Mouse (Mus musculus) cerebellum, adult 2 months (tissue): ENCODE measurements around the gene Rora. TPM values are rescaled to one million over a fixed set of nuclear protein-coding genes. Genes with fewer than 3 reads are reported as not detected.
A peak's percentile ranks its signal among the peaks of the same experiment; 100 is the strongest.

ENCODE experiments used
- DNase-seq, 2 experiments: peaks; one replicate each; pipeline ENCODE4 v3.0.0; 2021
- H3K27ac ChIP-seq: fragments of 200-500 bp; 2 replicates; pipeline ENCODE4 v1.5.1; 2012; ENCODE audit warnings: low read length, control low read depth, inconsistent platforms; ENCODE audit not compliant: insufficient read depth
- H3K27me3 ChIP-seq: fragments of 200-500 bp; 2 replicates; pipeline ENCODE4 v1.6.1; 2012; ENCODE audit warnings: inconsistent platforms, mild to moderate bottlenecking, low read length, moderate library complexity; ENCODE audit not compliant: control insufficient read depth, insufficient read depth
- H3K4me1 ChIP-seq: fragments of 200-500 bp; 2 replicates; pipeline ENCODE4 v1.6.1; 2011; ENCODE audit warnings: low read length; ENCODE audit not compliant: control insufficient read depth, insufficient read depth
- H3K4me3 ChIP-seq: fragments of 200-500 bp; replicated peaks from 2 replicates; pipeline ENCODE3; 2011; ENCODE audit warnings: mild to moderate bottlenecking, low read depth, low read length, control low read depth; ENCODE audit not compliant: insufficient read depth
- CTCF ChIP-seq: fragments of 200-500 bp; IDR thresholded peaks from 2 replicates; pipeline ENCODE4 v1.5.1; 2011; ENCODE audit warnings: low read depth, mild to moderate bottlenecking, control low read depth, low read length, moderate library complexity, borderline replicate concordance; ENCODE audit not compliant: insufficient read depth
- POLR2A ChIP-seq: fragments of 200-500 bp; IDR thresholded peaks from 2 replicates; pipeline ENCODE4 v1.6.1; 2011; ENCODE audit warnings: low read length, control low read depth, borderline replicate concordance; ENCODE audit not compliant: insufficient read depth
- WGBS: fragments of 180-500 bp; shearing (Covaris S2); methylation state at CpG from one replicate; pipeline ENCODE4 v1.1.7; 2018; 5-methylcytosine and 5-hydroxymethylcytosine counted together
- polyA plus RNA-seq: library from polyadenylated mRNA; depleted of rRNA; stranded (reverse); fragments of >200 nt; gene quantifications from 2 replicates; pipeline ENCODE4 v1.2.3, GENCODE M21; 2012

Rora gene
- polyA plus RNA-seq, 1 experiment, result 58.4 TPM

- Histone ChIP-seq H3K4me1 (peaks cover 38% of the 10 kb centered on the region), H3K27ac (no peak overlapping the region; the same call in 1 of the 2 replicates), H3K27me3 (no peaks in the 10 kb centered on the region), H3K4me3 (no peak overlapping the region)
- TF ChIP-seq POLR2A, result no peak
- no peak for TF ChIP-seq CTCF
- DNase-seq, result peak; percentile 46 to 49
- 44% methylated on average over 16 of the region's 16 CpGs for WGBS
Measured at GRCm38 (mm10) chr9:68695496-68695969, 41.9 kb downstream of the Rora start.

GRCm38 (mm10) chr9:68696425-68696956 is 42.9 kb downstream of the Rora start:
- H3K4me1 ChIP-seq, result peaks cover 36% of the 10 kb centered on the region
- no peaks in the 10 kb centered on the region for H3K27me3 ChIP-seq
- TF ChIP-seq CTCF (no peak), POLR2A (no peak)
- 83% methylated on average over 3 of the region's 3 CpGs for WGBS
- no peak overlapping the region for H3K4me3 ChIP-seq
- no peak overlapping the region for H3K27ac ChIP-seq
- DNase-seq, result no peak

GRCm38 (mm10) chr9:68699341-68699740 is 45.8 kb downstream of the Rora start:
- H3K4me3 ChIP-seq, result no peak overlapping the region
- 95% methylated on average over 1 of the region's 1 CpGs for whole genome bisulfite sequencing
- H3K4me1 ChIP-seq, result peaks cover 33% of the 10 kb centered on the region
- no peak overlapping the region for H3K27ac ChIP-seq
- TF ChIP-seq CTCF, result no peak
- no peak for TF ChIP-seq POLR2A
- H3K27me3 ChIP-seq, result no peaks in the 10 kb centered on the region
- DNase-seq, result no peak

GRCm38 (mm10) chr9:68699856-68700255 is 46.3 kb downstream of the Rora start:
- Histone ChIP-seq H3K4me1 (peaks cover 31% of the 10 kb centered on the region), H3K27ac (no peak overlapping the region), H3K4me3 (no peak overlapping the region), H3K27me3 (no peaks in the 10 kb centered on the region)
- 64% methylated on average over 4 of the region's 4 CpGs for WGBS
- peak in 1 of 2 experiments; percentile 72 for DNase-seq
- TF ChIP-seq POLR2A (no peak), CTCF (no peak)

- Histone ChIP-seq H3K4me3 (no peak overlapping the region), H3K4me1 (peaks cover 19% of the 10 kb centered on the region), H3K27me3 (no peaks in the 10 kb centered on the region), H3K27ac (no peak overlapping the region)
- no peak for DNase-seq
- TF ChIP-seq CTCF, result no peak
- no peak for TF ChIP-seq POLR2A
- WGBS, result 81% methylated on average over 5 of the region's 5 CpGs
Measured at GRCm38 (mm10) chr9:68707636-68708035, 54.0 kb downstream of the Rora start.

GRCm38 (mm10) chr9:68709232-68709631 is 55.6 kb downstream of the Rora start:
- no peaks in the 10 kb centered on the region for H3K27me3 ChIP-seq
- DNase-seq, result no peak
- TF ChIP-seq CTCF (no peak), POLR2A (no peak)
- 43% methylated on average over 8 of the region's 8 CpGs for WGBS
- H3K4me1 ChIP-seq, result peaks cover 22% of the 10 kb centered on the region
- no peak overlapping the region for H3K4me3 ChIP-seq
- no peak overlapping the region for H3K27ac ChIP-seq

GRCm38 (mm10) chr9:68710893-68711654 is 57.5 kb downstream of the Rora start:
- DNase-seq, result peak; percentile 38 to 48
- Histone ChIP-seq H3K27me3 (no peaks in the 10 kb centered on the region), H3K4me3 (no peak overlapping the region), H3K27ac (no peak overlapping the region), H3K4me1 (peaks cover 26% of the 10 kb centered on the region)
- 23% methylated on average over 14 of the region's 14 CpGs for WGBS
- no peak for TF ChIP-seq CTCF
- TF ChIP-seq POLR2A, result no peak

- DNase-seq, result peak in 1 of 2 experiments; percentile 50
- no peaks in the 10 kb centered on the region for H3K27me3 ChIP-seq
- H3K4me1 ChIP-seq, result peaks cover 13% of the 10 kb centered on the region
- no peak for TF ChIP-seq POLR2A
- TF ChIP-seq CTCF, result peak; percentile 72
- WGBS, result 37% methylated on average over 5 of the region's 5 CpGs
- no peak overlapping the region for H3K27ac ChIP-seq
- H3K4me3 ChIP-seq, result no peak overlapping the region
Measured at GRCm38 (mm10) chr9:68716961-68717360, 63.4 kb downstream of the Rora start.
